Mouse (Mus musculus) liver, embryonic 14.5 days (tissue): ENCODE data around the gene Ppp2r5e.

Experiments used
- CTCF ChIP-seq: IDR thresholded peaks from 2 replicates; pipeline ENCODE4 v1.5.1; 2016; ENCODE audit warnings: antibody characterized with exemption, low read depth, control low read depth
- EP300 ChIP-seq: IDR thresholded peaks from 2 replicates; pipeline ENCODE4 v1.6.1; 2016; ENCODE audit warnings: antibody characterized with exemption, low read depth

GRCm38 (mm10) chr12:75472107-75472506 is 123.9 kb downstream of the Ppp2r5e start:
- TF ChIP-seq CTCF (no peak), EP300 (no peak)
